Mouse (Mus musculus) adrenal gland, adult 2 months (tissue): Measurements from ENCODE around the gene Ptprn2. TPM values are rescaled to one million over a fixed set of nuclear protein-coding genes. Genes with fewer than 3 reads are reported as not detected.

Experiments used
- DNase-seq: peaks from one replicate; pipeline ENCODE4 v3.0.0; 2021
- polyA plus RNA-seq: library from polyadenylated mRNA; depleted of rRNA; stranded (reverse); fragments of >200 nt; gene quantifications from 2 replicates; pipeline ENCODE4 v1.2.3, GENCODE M21; 2012
- total RNA-seq, 2 experiments: library from RNA; stranded (reverse); gene quantifications; 2 replicates each; pipeline ENCODE4 v1.2.3; 2021

Ptprn2 gene
- total and polyA plus RNA-seq, 3 experiments, result 17.4 to 25.4 (median 18.7) TPM

- DNase-seq, result no peak
Measured at GRCm38 (mm10) chr12:117257921-117258497, 772.5 kb downstream of the Ptprn2 start.

GRCm38 (mm10) chr12:117260391-117261164, 775.1 kb downstream of the Ptprn2 start:
- no peak for DNase-seq

GRCm38 (mm10) chr12:117261165-117261440, 775.6 kb downstream of the Ptprn2 start:
- DNase-seq, result no peak

- no peak for DNase-seq
Measured at GRCm38 (mm10) chr12:117262003-117262402, 776.5 kb downstream of the Ptprn2 start.

GRCm38 (mm10) chr12:117263081-117263480, 777.6 kb downstream of the Ptprn2 start:
- no peak for DNase-seq

- DNase-seq, result no peak
Measured at GRCm38 (mm10) chr12:117265211-117265610, 779.7 kb downstream of the Ptprn2 start.

GRCm38 (mm10) chr12:117268543-117269172, 783.1 kb downstream of the Ptprn2 start:
- no peak for DNase-seq

- DNase-seq, result no peak
Measured at GRCm38 (mm10) chr12:117269310-117269709, 783.8 kb downstream of the Ptprn2 start.

GRCm38 (mm10) chr12:117270199-117270598, 784.7 kb downstream of the Ptprn2 start:
- DNase-seq, result no peak

- no peak for DNase-seq
Measured at GRCm38 (mm10) chr12:117273166-117273565, 787.6 kb downstream of the Ptprn2 start.

GRCm38 (mm10) chr12:117274576-117274975, 789.1 kb downstream of the Ptprn2 start:
- DNase-seq, result no peak

- no peak for DNase-seq
Measured at GRCm38 (mm10) chr12:117280790-117281189, 795.3 kb downstream of the Ptprn2 start.

GRCm38 (mm10) chr12:117282659-117283058, 797.1 kb downstream of the Ptprn2 start:
- DNase-seq, result no peak

- peak; percentile 7 for DNase-seq
Measured at GRCm38 (mm10) chr12:117287456-117287855, 801.9 kb downstream of the Ptprn2 start.

GRCm38 (mm10) chr12:117291943-117292342, 806.4 kb downstream of the Ptprn2 start:
- peak; percentile 24 for DNase-seq

GRCm38 (mm10) chr12:117296792-117297191, 811.3 kb downstream of the Ptprn2 start:
- no peak for DNase-seq

GRCm38 (mm10) chr12:117299084-117299483, 813.6 kb downstream of the Ptprn2 start:
- DNase-seq, result no peak

- DNase-seq, result no peak
Measured at GRCm38 (mm10) chr12:117304751-117305624, 819.5 kb downstream of the Ptprn2 start.

GRCm38 (mm10) chr12:117305625-117306105, 820.1 kb downstream of the Ptprn2 start:
- DNase-seq, result no peak

GRCm38 (mm10) chr12:117312079-117312478, 826.6 kb downstream of the Ptprn2 start:
- no peak for DNase-seq

GRCm38 (mm10) chr12:117314987-117315386, 829.5 kb downstream of the Ptprn2 start:
- DNase-seq, result no peak

GRCm38 (mm10) chr12:117315661-117316060, 830.1 kb downstream of the Ptprn2 start:
- no peak for DNase-seq
